Mouse (Mus musculus): Measurements from ENCODE around the gene Rbms3. TPM values are rescaled to one million over a fixed set of nuclear protein-coding genes. Genes with fewer than 3 reads are reported as not detected.

Gene Rbms3
- total RNA-seq, 1 experiment: 2.2 TPM

GRCm38 (mm10) chr9:117002083-117002482 lies 627.6 kb downstream of the Rbms3 start:
- H3K4me3 ChIP-seq (ENCODE audit: insufficient read depth in 1 of 2, low read depth in 1 of 2, low read length in 2 of 2, poor library complexity in 1 of 2, severe bottlenecking in 1 of 2): no peak overlapping the region
- no peak for DNase-seq (ENCODE audit: low read depth, low spot score)
- TF ChIP-seq CHD2 (IDR thresholded peaks at IDR 0.05; ENCODE audit: low read depth, low read length) (no peak), HCFC1 (IDR thresholded peaks at IDR 0.05; ENCODE audit: borderline replicate concordance, insufficient read depth, low read length) (no peak), ZNF384 (IDR thresholded peaks at IDR 0.05; ENCODE audit: low read depth, low read length) (no peak), MAFK (IDR thresholded peaks at IDR 0.05; ENCODE audit: insufficient read depth, low read depth, low read length) (no peak), ZC3H11A (IDR thresholded peaks at IDR 0.05; ENCODE audit: borderline replicate concordance, low read depth, low read length) (no peak)
- in situ Hi-C loops (cut with MboI; ENCODE audit: low sequenced_read_pairs in 2 of 2, unreplicated experiment in 2 of 2): no loop called here
- H3K27ac ChIP-seq (ENCODE audit: insufficient read depth, low read depth, low read length, poor library complexity, severe bottlenecking): no peak overlapping the region
- H3K4me1 ChIP-seq (ENCODE audit: control insufficient read depth in 2 of 2, insufficient read depth in 2 of 2, low read length in 2 of 2, poor library complexity in 1 of 2): no peaks in the 10 kb centered on the region
- H3K9ac ChIP-seq (ENCODE audit: insufficient read depth, low read depth, low read length, poor library complexity, severe bottlenecking): no peak overlapping the region
- no peaks in the 10 kb centered on the region for H3K36me3 ChIP-seq (ENCODE audit: control insufficient read depth, insufficient read depth, low read length, poor library complexity, severe bottlenecking)
- no peaks in the 10 kb centered on the region for H3K9me3 ChIP-seq (ENCODE audit: control insufficient read depth, insufficient read depth, low read depth, low read length)

DNA sequence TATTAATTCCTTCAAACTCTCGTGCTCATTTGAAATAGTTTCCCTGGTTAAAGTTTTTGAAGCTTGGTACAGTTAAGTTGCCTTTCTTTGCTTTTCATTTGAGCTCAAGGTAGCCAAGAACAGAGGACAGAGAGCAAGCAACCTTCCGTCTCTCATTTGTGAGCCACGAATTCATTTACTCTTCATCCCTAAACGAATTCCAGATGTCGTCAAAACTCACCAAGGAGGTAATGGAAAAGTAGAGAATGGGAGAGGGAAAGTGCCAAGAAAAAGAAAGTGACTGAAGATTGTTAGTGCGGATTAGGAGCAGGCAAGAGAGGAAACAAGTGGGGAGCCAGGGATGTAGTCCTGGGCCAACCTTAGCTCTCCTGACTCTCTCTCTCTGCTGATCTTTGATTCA lies 630.5 kb downstream of the Rbms3 start:
- no peaks in the 10 kb centered on the region for H3K4me1 ChIP-seq (ENCODE audit: control insufficient read depth in 2 of 2, insufficient read depth in 2 of 2, low read length in 2 of 2, poor library complexity in 1 of 2)
- H3K4me3 ChIP-seq (ENCODE audit: insufficient read depth in 1 of 2, low read depth in 1 of 2, low read length in 2 of 2, poor library complexity in 1 of 2, severe bottlenecking in 1 of 2): no peak overlapping the region
- no peak overlapping the region for H3K9ac ChIP-seq (ENCODE audit: insufficient read depth, low read depth, low read length, poor library complexity, severe bottlenecking)
- no peaks in the 10 kb centered on the region for H3K36me3 ChIP-seq (ENCODE audit: control insufficient read depth, insufficient read depth, low read length, poor library complexity, severe bottlenecking)
- H3K27ac ChIP-seq (ENCODE audit: insufficient read depth, low read depth, low read length, poor library complexity, severe bottlenecking): no peak overlapping the region
- no peak for DNase-seq (ENCODE audit: low read depth, low spot score)
- no peak for TF ChIP-seq ZNF384 (IDR thresholded peaks at IDR 0.05; ENCODE audit: low read depth, low read length)
- no peak for TF ChIP-seq CHD2 (IDR thresholded peaks at IDR 0.05; ENCODE audit: low read depth, low read length)
- TF ChIP-seq ZC3H11A (IDR thresholded peaks at IDR 0.05; ENCODE audit: borderline replicate concordance, low read depth, low read length): no peak
- TF ChIP-seq HCFC1 (IDR thresholded peaks at IDR 0.05; ENCODE audit: borderline replicate concordance, insufficient read depth, low read length): no peak
- in situ Hi-C loops (cut with MboI; ENCODE audit: low sequenced_read_pairs in 2 of 2, unreplicated experiment in 2 of 2): no loop called here
- no peaks in the 10 kb centered on the region for H3K9me3 ChIP-seq (ENCODE audit: control insufficient read depth, insufficient read depth, low read depth, low read length)

DNA sequence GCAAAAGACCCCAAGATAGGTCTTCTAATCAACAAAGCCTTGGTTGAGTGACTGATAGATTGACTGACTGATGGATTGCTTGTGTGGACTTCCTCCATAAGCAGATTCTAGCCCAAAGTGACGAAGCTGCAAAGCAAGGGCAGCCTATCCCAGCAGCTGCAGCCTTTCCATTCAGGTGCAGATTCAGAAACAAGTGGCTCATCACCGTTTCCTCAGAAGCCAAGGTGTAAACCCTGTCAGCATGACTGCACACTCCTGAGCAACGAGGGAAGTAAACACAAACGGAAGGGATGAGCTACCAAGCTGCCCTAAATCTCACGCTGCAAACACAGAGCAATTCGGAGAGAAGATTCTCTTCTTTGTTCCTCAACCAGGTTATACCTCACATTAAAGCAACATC lies 639.4 kb downstream of the Rbms3 start:
- Histone ChIP-seq H3K9ac (ENCODE audit: insufficient read depth, low read depth, low read length, poor library complexity, severe bottlenecking) (no peak overlapping the region), H3K36me3 (ENCODE audit: control insufficient read depth, insufficient read depth, low read length, poor library complexity, severe bottlenecking) (no peaks in the 10 kb centered on the region), H3K4me3 (ENCODE audit: insufficient read depth in 1 of 2, low read depth in 1 of 2, low read length in 2 of 2, poor library complexity in 1 of 2, severe bottlenecking in 1 of 2) (no peak overlapping the region), H3K9me3 (ENCODE audit: control insufficient read depth, insufficient read depth, low read depth, low read length) (no peaks in the 10 kb centered on the region), H3K27ac (ENCODE audit: insufficient read depth, low read depth, low read length, poor library complexity, severe bottlenecking) (no peak overlapping the region), H3K4me1 (ENCODE audit: control insufficient read depth in 2 of 2, insufficient read depth in 2 of 2, low read length in 2 of 2, poor library complexity in 1 of 2) (no peaks in the 10 kb centered on the region)
- peak; percentile 9 for DNase-seq (ENCODE audit: low read depth, low spot score)
- in situ Hi-C loops (cut with MboI; ENCODE audit: low sequenced_read_pairs in 2 of 2, unreplicated experiment in 2 of 2): no loop called here
- no peak for TF ChIP-seq ZC3H11A (IDR thresholded peaks at IDR 0.05; ENCODE audit: borderline replicate concordance, low read depth, low read length)
- TF ChIP-seq ZNF384 (IDR thresholded peaks at IDR 0.05; ENCODE audit: low read depth, low read length): no peak
- TF ChIP-seq MAFK (IDR thresholded peaks at IDR 0.05; ENCODE audit: insufficient read depth, low read depth, low read length): no peak
- no peak for TF ChIP-seq HCFC1 (IDR thresholded peaks at IDR 0.05; ENCODE audit: borderline replicate concordance, insufficient read depth, low read length)
- no peak for TF ChIP-seq CHD2 (IDR thresholded peaks at IDR 0.05; ENCODE audit: low read depth, low read length)

DNA sequence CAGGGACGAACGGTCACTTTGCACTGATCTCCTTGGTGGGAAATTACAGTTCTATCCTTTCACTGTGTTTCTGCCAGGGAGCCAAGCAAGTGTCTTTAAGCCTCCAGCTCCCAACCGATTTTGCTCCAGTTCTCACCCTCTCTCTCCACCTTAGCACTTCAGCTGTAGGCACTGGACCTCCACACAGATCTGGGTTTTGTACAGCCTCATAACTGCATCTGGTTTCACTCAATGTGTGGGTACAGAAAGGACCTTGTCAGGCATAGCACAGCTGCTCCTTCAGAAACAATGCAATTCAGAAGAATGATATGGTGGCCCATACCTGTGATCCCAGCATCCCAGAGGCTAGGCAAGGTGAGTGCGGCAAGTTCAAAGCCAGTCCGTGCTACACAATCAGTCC lies 648.9 kb downstream of the Rbms3 start:
- no peak for DNase-seq (ENCODE audit: low read depth, low spot score)
- H3K9ac ChIP-seq (ENCODE audit: insufficient read depth, low read depth, low read length, poor library complexity, severe bottlenecking): no peak overlapping the region

GRCm38 (mm10) chr9:116977428-116977827 lies 652.3 kb downstream of the Rbms3 start:
- Histone ChIP-seq H3K9me3 (ENCODE audit: control insufficient read depth, insufficient read depth, low read depth, low read length) (no peaks in the 10 kb centered on the region), H3K4me3 (ENCODE audit: insufficient read depth in 1 of 2, low read depth in 1 of 2, low read length in 2 of 2, poor library complexity in 1 of 2, severe bottlenecking in 1 of 2) (no peak overlapping the region), H3K27ac (ENCODE audit: insufficient read depth, low read depth, low read length, poor library complexity, severe bottlenecking) (no peak overlapping the region), H3K9ac (ENCODE audit: insufficient read depth, low read depth, low read length, poor library complexity, severe bottlenecking) (no peak overlapping the region), H3K4me1 (ENCODE audit: control insufficient read depth in 2 of 2, insufficient read depth in 2 of 2, low read length in 2 of 2, poor library complexity in 1 of 2) (no peaks in the 10 kb centered on the region), H3K36me3 (ENCODE audit: control insufficient read depth, insufficient read depth, low read length, poor library complexity, severe bottlenecking) (no peaks in the 10 kb centered on the region)
- in situ Hi-C loops (cut with MboI; ENCODE audit: low sequenced_read_pairs in 2 of 2, unreplicated experiment in 2 of 2): no loop called here
- DNase-seq (ENCODE audit: low read depth, low spot score): no peak
- TF ChIP-seq HCFC1 (IDR thresholded peaks at IDR 0.05; ENCODE audit: borderline replicate concordance, insufficient read depth, low read length) (no peak), ZNF384 (IDR thresholded peaks at IDR 0.05; ENCODE audit: low read depth, low read length) (no peak), ZC3H11A (IDR thresholded peaks at IDR 0.05; ENCODE audit: borderline replicate concordance, low read depth, low read length) (no peak), MAFK (IDR thresholded peaks at IDR 0.05; ENCODE audit: insufficient read depth, low read depth, low read length) (no peak), CHD2 (IDR thresholded peaks at IDR 0.05; ENCODE audit: low read depth, low read length) (no peak)

More for the DNA sequence above, 648.9 kb downstream of the Rbms3 start:
- TF ChIP-seq ZNF384 (IDR thresholded peaks at IDR 0.05; ENCODE audit: low read depth, low read length) (no peak), MAFK (IDR thresholded peaks at IDR 0.05; ENCODE audit: insufficient read depth, low read depth, low read length) (no peak), ZC3H11A (IDR thresholded peaks at IDR 0.05; ENCODE audit: borderline replicate concordance, low read depth, low read length) (no peak)
- in situ Hi-C loops (cut with MboI; ENCODE audit: low sequenced_read_pairs in 2 of 2, unreplicated experiment in 2 of 2): no loop called here
- Histone ChIP-seq H3K36me3 (ENCODE audit: control insufficient read depth, insufficient read depth, low read length, poor library complexity, severe bottlenecking) (no peaks in the 10 kb centered on the region), H3K27ac (ENCODE audit: insufficient read depth, low read depth, low read length, poor library complexity, severe bottlenecking) (no peak overlapping the region), H3K9me3 (ENCODE audit: control insufficient read depth, insufficient read depth, low read depth, low read length) (no peaks in the 10 kb centered on the region), H3K4me1 (ENCODE audit: control insufficient read depth in 2 of 2, insufficient read depth in 2 of 2, low read length in 2 of 2, poor library complexity in 1 of 2) (no peaks in the 10 kb centered on the region), H3K4me3 (ENCODE audit: insufficient read depth in 1 of 2, low read depth in 1 of 2, low read length in 2 of 2, poor library complexity in 1 of 2, severe bottlenecking in 1 of 2) (no peak overlapping the region)

Measured in ES-E14 (cell line).